Mouse (Mus musculus) CH12F3 (cell line): ENCODE data around the gene Rb1.

Source experiments
- in situ Hi-C: fragments of 300-500 bp; cut with MboI; formaldehyde crosslinking; loops from 2 replicates; pipeline ENCODE4 v1.14.3; 2020; ENCODE audit warnings: low sequenced_read_pairs

The Rb1 gene

DNA sequence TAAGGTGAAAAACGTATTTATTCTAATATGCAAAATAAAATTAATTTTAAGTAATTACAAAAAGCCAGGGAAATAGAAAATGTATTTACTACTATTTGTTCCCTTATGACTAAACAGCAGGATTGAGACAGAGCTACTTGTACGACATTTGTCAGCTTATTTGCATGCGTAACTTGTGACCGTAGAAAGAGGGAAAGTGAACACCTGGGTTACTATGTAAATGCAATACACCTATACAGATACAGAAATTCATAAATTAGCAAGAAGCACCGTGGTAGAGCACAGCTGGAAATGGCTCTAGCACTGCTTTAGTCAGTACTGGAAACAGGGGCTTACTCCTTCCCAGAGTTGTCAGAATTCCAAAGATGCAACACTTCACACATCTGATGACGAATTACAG is 46.5 kb downstream of the Rb1 start:
- in situ Hi-C loops, result no loop called here

DNA sequence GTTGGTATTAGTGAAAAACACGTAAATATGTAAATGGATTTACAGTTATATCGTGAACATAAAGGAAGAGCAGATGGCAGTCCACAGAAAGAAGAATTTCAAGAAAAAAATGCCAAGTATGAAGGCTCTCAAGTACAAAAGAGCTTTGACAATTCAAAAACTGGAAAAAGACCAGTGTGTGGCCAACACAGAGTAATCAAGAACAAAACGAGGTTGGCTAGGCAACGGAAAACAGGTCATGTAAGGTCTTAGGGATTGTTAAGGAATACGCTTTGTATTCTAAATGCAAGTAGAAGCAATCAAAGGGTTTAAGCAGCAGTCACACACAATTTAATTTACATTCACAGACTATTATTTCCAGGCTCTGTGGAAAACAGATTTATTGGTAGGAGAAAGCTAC is 53.8 kb downstream of the Rb1 start:
- in situ Hi-C loops, result no loop called here

DNA sequence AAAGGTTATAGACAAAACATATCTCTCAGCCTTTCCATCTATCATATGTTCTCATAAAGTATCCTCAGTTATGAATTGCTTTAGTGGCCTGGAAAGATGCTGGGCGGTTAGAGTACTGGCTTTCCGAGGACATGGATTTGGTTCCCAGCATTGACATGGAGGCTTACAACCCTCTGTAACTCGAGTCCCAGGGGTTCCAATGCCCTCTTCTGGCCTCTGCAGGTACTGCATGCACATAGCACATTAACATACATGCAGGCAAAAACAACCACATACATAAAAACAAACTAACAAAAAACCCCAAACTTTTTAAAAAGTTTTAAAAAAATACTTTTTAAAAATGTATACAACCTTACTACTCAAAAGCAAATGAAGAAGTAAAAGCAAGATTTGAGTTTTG is 59.5 kb downstream of the Rb1 start:
- in situ Hi-C loops, result no loop called here

DNA sequence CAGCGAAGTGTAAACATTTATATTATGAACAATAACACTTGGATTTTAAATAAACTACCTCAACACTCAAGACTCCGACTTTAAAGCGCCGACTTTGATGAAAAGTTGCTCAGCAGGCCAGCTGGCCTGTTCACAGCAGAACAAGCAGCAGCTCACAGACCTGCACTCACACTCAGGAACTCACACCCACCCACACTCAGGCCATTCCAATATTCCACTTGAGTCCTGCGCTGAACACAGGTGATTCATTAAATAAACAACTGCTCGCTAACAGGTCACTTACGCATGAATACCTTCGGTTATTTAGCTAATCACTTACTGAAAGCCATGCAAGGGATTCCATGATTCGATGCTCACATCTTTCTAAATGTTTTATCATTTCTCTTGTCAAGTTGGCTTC is 63.4 kb downstream of the Rb1 start:
- in situ Hi-C loops, result no loop called here

DNA sequence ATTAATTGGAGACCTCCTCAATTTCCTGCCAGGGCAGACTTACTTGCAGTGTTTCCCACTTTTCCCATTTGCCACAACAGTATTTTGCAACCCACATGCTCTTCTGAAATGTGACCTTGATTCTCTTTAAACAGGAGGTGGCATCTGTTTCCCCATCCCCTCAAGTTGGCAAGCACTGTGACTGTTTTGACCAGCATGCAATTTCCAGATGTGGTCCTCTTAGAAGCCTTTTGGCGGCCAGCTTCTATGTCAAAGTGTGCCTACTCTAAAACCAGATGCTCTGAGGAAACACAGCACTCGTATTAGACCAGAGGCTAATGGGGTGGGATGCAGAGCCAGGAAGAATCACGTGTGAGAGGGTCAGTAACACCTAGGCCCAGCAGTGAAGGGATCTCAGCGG is 67.4 kb downstream of the Rb1 start:
- in situ Hi-C loops, result no loop called here

DNA sequence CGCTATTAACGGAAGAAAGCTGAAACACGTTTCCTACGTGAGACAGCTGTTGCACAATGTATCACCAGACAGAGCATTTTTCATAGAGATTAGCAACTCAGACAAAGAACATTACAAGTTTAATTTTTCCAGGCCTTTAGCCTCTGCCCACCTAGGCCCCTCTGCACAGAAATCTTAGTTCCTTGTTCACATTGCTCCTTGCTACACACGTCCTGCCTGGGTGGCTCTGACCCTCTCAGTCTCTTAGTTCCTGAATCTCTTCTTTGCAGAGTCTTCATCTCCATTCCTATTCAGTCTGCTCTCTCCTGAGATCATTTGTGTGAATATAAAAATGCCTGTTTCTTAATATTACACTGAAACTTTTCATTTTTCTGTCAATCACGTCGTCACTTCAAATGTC is 68.3 kb downstream of the Rb1 start:
- in situ Hi-C loops, result no loop called here

DNA sequence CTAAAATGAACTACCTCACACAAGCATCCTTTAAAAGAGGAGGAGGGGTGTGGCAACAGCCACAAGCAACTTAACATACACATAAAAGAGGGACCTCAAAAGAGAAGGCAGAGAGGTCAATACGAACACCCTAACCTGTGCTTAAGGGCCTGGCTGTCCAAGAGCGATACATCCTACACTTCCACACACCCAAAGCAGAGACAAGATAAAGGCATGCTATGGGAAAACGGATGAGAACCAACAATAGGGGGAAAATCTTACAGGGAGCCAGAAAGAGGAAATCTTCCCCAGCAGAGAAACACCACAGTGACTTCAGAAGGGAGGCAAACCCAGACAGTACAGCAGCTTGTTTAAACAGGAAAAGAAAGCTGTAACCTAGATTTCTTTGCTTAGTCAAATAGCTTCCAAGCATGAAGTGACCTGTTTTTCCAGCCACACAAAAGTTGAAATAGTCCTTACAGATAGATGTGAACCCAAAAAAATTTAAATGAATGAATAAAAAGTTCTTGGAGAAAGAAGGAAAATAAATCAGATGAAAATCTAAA is 70.1 kb downstream of the Rb1 start:
- in situ Hi-C loops, result no loop called here

DNA sequence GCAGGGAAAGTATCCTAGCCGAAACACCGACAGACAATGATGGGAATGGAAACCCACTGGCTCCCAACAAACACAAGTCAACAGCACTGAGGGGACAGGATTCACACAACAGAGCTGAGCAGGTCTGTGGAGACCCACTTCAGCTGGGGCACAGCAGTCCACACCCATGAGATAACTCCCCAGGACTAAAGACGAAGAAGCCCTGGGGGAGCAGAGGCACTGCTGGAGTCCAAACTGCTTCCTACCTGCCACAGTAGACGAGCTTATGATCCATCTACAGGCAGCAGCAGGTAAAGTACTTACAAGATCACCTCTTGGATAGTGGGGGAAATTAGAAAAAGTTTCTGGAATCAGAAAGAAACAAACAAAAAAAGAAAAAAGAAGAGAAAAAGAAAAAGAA is 71.2 kb downstream of the Rb1 start:
- in situ Hi-C loops, result no loop called here

DNA sequence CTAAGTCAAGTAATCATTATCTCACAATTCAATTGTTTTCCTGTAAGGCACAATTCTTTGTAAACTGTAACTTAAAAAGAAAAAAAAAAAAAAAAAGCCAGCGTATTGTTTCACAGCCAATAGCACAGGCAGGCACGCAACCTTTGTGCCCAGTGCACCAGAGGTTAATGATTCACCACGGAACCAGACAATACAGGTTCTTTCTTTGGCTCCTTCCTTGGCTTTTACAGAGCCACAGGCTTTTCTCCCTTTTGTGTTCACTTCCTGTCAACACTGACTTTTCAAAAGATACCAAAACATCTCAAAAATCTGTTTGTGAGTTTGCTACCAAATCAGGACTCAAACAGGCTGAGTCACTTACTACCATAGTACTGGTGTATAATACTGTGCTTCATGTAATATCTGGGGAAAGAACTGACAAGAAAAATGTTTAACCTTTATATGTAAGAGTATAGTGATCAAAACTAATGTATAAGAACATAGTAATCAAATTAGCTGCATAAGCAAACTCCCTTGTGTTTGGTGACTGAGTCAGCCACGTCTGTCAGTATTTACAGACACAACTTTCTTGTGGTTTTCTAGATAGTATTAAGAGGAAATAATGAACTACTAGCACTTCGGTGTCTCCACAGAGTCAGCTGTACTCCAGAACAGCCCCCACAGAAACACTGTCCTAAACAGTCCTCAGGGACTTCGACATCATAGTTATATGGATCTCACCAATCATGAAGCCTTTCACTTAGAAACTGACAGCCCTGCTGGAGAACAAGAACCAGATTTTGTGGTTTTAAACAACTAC is 72.0 kb downstream of the Rb1 start:
- in situ Hi-C loops, result no loop called here

DNA sequence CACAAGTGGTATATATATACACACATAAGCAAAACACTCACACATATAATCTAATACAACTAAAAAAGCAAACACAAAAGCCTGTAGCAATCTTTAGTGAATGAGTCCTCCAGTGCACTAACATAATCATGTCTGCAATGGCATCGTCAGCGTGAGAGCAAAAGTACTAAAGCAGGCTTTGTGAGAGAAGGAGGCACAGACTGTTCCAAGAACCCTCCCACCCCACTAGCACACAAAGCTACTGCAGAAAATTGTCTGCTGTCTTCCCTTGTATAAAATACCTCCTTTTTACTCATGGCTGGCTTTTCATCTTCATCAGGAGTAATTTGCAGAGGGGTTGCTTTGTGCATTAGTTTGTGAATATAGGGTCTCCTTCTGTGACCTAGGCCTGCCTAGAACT is 73.3 kb downstream of the Rb1 start:
- in situ Hi-C loops, result no loop called here

DNA sequence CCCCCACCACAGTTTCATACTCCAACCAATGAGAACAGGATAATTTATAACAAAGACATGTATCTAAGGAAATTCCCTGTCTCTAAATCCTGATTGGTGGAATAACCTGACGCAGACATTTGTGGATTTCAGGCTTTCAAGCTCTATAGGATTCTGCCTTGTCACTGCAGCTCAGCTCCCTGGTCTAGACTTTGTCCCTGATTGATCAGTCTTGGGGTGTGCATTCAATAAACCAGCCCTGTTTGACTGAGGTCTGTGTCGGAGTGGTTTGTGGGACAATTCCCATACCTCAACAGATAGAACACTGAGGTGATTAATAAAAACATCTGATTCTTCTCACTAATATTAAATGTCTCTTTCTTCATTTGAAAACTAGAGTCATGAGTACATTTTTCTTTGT is 75.6 kb downstream of the Rb1 start:
- in situ Hi-C loops, result no loop called here

DNA sequence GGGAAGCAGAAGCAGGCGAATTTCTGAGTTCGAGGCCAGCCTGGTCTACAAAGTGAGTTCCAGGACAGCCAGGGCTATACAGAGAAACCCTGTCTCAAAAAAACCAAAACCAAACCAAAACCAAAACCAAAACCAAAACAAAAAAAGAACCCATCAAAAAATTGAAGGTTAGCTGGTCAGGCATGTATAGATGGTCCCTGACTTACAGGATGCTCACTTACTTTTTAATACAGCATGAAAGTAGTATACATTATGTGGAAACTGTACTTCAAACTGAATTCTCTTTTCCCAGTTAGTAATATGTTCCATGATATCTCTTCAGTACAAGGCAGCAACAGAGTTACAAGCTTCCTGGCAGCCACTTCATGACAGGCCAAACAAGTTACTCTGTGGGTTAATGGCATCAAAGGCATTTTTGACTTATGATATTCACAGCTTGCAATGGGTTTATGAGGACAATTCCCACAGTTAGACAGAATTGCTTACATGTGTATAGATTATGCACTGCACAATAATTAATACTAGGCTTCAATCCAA is 81.5 kb downstream of the Rb1 start:
- in situ Hi-C loops, result no loop called here

DNA sequence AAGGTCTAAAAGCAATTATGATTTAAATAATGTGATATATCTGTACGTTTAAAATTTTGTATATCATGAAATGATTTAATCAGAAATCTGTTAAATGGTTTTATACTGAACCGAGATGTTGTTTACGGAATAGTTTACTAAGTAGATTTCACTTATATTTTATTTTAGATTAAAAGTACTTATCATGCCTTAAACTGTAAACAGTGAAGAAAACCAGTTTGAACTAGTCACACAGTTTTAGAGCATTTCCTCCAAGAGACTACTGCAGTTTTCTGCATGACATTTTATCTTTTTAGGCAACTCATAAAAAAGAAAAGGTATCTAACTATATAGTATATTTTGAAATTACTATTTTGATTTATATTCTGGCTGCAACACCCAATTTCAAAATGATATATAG is 85.8 kb downstream of the Rb1 start:
- in situ Hi-C loops, result no loop called here

DNA sequence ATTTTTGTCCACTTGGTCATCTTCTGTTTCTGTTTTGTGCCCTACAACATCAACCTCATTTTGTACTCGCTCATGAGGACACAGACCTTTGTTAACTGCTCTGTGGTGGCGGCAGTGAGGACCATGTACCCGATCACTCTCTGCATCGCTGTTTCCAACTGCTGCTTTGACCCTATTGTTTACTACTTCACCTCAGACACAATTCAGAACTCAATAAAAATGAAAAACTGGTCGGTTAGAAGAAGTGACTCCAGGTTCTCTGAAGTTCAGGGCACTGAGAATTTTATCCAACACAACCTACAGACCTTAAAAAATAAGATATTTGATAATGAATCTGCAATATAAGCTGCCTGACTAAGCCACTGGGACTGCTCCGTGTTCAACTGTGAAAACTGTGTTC is 86.3 kb downstream of the Rb1 start:
- in situ Hi-C loops, result no loop called here

DNA sequence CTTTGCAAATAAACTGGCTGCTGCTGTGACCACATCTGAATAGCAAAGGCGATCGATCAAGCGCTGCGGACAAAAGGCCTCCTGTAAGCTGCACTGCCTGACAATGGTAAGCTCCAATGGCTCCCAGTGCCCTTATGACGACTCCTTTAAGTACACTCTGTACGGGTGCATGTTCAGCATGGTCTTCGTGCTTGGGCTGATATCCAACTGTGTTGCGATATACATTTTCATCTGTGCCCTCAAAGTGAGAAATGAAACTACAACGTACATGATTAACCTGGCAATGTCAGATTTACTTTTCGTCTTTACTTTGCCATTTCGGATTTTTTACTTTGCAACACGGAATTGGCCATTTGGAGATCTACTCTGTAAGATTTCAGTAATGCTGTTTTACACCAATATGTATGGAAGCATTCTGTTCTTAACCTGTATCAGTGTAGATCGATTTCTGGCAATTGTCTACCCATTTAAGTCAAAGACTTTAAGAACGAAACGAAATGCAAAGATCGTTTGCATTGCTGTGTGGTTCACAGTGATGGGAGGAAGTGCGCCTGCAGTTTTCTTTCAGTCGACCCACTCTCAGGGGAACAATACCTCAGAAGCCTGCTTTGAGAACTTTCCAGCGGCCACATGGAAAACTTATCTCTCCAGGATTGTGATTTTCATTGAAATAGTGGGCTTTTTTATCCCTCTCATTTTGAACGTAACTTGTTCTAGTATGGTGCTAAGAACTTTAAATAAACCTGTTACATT is 86.9 kb downstream of the Rb1 start:
- in situ Hi-C loops, result no loop called here

DNA sequence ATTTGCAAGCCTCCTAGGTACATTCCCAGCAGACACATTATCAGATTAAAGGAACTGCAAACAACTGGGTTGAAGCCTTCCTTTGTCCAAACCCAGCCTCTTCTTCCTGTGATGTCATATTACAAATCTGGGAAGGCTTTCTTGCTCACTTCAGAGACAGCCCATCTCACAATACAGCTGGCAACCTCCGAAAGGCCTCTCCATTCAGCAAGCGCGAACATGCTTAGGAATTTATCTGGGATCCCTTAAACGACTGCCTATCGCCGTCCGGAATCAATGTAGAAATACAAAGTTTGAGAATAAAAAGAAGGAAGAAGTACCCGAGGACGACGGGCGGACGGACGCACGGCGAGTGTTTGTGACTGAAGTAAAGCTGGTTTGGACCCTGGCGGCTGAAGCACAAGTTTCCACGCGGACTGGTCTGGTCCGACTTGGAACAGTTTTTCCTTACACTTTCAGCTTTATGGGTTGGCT is 87.7 kb downstream of the Rb1 start, which contains the start of gene Lpar6:
TSS of gene Lpar6 (plus strand) at position 48 of the 474 bp plus-strand sequence.
- in situ Hi-C loops, result no loop called here

DNA sequence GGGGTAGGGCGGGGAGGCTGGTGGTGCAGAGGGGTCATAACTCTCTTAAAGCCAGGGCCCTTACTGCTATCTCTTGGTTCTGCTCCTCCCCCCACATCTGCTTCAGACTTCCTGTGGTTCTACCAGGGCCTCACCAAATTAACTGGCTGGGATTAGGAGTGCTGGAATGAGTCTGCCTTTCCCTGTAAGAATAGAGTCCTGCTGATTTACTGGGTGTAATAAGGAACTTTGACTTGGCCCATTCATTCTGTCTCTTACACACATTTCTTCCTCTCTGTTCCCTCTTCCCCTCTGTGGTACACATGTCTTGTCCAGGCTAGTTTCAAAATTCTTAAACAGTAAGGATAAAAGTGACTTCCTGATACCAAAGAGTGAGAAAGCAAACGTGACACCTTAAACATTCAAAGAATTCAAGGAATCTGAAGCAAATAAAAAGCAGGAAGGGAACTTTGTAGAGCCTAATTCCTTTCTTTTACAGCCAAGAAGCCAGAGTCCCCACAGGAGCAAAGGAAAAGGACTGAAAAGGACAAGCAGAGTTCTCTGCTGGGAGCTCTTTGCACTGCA is 91.1 kb downstream of the Rb1 start:
- in situ Hi-C loops, result no loop called here

DNA sequence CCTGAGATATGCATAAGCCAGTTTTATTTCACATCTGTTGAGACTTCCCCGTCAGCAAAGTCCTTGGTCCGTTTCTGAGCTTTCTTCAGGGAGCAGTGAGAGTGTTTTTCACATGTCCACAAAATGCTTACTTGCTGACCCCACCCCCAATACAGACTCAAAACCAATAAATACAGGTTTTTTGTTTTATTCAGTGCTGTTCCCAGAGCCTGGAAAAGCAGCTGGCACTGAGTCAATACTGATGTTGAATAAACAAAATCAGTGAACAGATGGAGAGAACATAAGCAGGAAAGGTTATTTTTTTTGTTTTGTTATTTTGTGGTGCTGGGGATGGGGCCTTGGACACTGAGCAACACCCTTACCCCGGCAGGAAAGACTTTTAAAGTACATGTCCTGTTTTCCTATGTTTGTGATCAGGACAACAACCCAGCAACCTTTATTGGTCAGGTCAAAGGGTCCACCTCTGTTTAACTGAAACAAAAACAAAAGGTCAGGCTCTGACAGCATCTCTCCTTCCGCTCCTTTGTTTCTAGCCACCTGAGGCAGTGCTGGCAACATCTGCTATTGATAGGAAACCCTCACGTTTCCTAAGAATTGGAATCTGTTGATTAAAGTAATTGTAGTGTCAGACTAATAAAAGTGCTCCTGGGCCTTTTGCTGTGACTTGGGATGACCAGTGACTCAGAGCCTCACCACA is 94.2 kb downstream of the Rb1 start:
- in situ Hi-C loops, result no loop called here

DNA sequence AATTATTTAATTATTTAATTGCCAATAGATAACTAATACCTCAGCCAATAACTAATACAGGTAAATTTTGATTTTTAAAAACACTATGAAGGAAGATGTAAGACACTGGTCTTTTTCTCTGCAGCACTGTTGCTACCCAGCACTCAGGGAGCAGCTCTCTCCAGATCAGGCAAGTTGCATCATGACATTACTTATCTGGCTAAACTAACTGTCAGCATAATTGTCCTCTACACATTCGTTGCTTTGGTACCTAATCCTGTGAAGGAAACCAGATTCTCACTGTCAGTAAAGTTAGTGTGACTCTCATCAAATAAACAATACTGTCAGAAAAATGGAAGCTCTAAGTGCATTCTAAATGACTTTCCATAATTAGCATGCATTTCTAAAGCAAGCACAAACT is 98.8 kb downstream of the Rb1 start:
- in situ Hi-C loops, result no loop called here

DNA sequence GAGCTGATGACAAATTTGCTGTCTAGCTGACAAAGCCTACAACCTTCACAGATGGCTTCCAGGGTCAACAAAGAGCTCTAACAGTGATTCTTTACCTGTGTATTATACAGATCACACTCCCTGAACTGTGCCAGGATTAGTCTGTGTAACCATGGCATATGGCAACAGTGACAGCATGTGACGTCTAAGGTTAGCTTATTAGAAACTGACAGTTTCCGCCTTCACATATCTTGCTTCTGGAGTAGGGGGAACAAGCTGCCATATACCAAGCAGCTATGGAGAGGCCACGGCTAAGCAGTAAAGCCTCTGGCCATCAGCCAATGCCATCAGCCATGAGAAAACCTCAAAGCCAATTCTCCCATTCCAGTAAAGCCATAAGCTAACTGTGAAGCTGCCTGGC is 99.3 kb downstream of the Rb1 start:
- in situ Hi-C loops, result no loop called here
